In genomic region chr1:155109387-155110350, GRCm38 (mm10) we compare ENCODE assay signal across 8 mouse cellular contexts. TPM values are rescaled to one million over a fixed set of nuclear protein-coding genes. Genes with fewer than 3 reads are reported as not detected.
DNase-seq lines count a peak whose midpoint lies in the region; ATAC-seq lines count a peak whose summit lies in the region.

No protein-coding gene starts in this region.

- peak overlapping the region; percentile 33 for H3K4me2 ChIP-seq in embryonic facial prominence, embryonic 15.5 days (replicated peaks)
- peak overlapping the region; percentile 35 for H3K4me2 ChIP-seq in hindbrain, embryonic 15.5 days
- no peak overlapping the region for H3K4me2 ChIP-seq in neural tube, embryonic 13.5 days

- H3K36me3 ChIP-seq in embryonic facial prominence, embryonic 15.5 days, result no peaks in the 10 kb centered on the region
- no peaks in the 10 kb centered on the region for H3K36me3 ChIP-seq in hindbrain, embryonic 15.5 days
- no peaks in the 10 kb centered on the region for H3K36me3 ChIP-seq in neural tube, embryonic 13.5 days

- no peaks in the 10 kb centered on the region for H3K9me3 ChIP-seq in embryonic facial prominence, embryonic 15.5 days (replicated peaks)
- no peaks in the 10 kb centered on the region for H3K9me3 ChIP-seq in hindbrain, embryonic 15.5 days
- H3K9me3 ChIP-seq in neural tube, embryonic 13.5 days, result no peaks in the 10 kb centered on the region

- no peak overlapping the region for H3K9ac ChIP-seq in embryonic facial prominence, embryonic 15.5 days
- H3K9ac ChIP-seq in hindbrain, embryonic 15.5 days, result peak overlapping the region; percentile 5; the same call in 1 of the 2 replicates
- peak overlapping the region; percentile 49 for H3K9ac ChIP-seq in neural tube, embryonic 13.5 days

- ATAC-seq in embryonic facial prominence, embryonic 15.5 days (ENCODE audit: insufficient number of reproducible peaks, low FRiP score, low TSS enrichment, low read depth), result no peak
- no peak for ATAC-seq in hindbrain, embryonic 15.5 days (ENCODE audit: low FRiP score, low read depth)
- ATAC-seq in neural tube, embryonic 13.5 days (ENCODE audit: low read depth), result no peak

- DNase-seq in gastrocnemius, adult 18-20 months (ENCODE audit: low spot score), result peak; percentile 57
- DNase-seq in gastrocnemius, postnatal 10 days, result no peak
- DNase-seq in urinary bladder, adult 2 months (ENCODE audit: low spot score), result no peak
- DNase-seq in urinary bladder, adult 18-20 months (ENCODE audit: low spot score in 2 of 2), result no peak
- DNase-seq in layer of hippocampus, postnatal 14 days (ENCODE audit: low spot score in 2 of 2), result no peak

- H3K4me1 ChIP-seq in embryonic facial prominence, embryonic 15.5 days, result peaks cover 17% of the 10 kb centered on the region
- peaks cover 26% of the 10 kb centered on the region for H3K4me1 ChIP-seq in hindbrain, embryonic 15.5 days (replicated peaks)
- peaks cover 29% of the 10 kb centered on the region for H3K4me1 ChIP-seq in neural tube, embryonic 13.5 days (replicated peaks)

- H3K4me3 ChIP-seq in embryonic facial prominence, embryonic 15.5 days (replicated peaks), result peak overlapping the region; percentile 1; the same call in 1 of the 2 replicates
- H3K4me3 ChIP-seq in hindbrain, embryonic 15.5 days, result no peak overlapping the region
- no peak overlapping the region for H3K4me3 ChIP-seq in neural tube, embryonic 13.5 days

- H3K27ac ChIP-seq in embryonic facial prominence, embryonic 15.5 days (replicated peaks), result peak overlapping the region; percentile 19; the same call in 1 of the 2 replicates
- peak overlapping the region; percentile 60 for H3K27ac ChIP-seq in hindbrain, embryonic 15.5 days (replicated peaks)
- peak overlapping the region; percentile 59 for H3K27ac ChIP-seq in neural tube, embryonic 13.5 days (replicated peaks)

- 11% methylated on average over 18 of the region's 18 CpGs for WGBS in embryonic facial prominence, embryonic 15.5 days
- 25% methylated on average over 18 of the region's 18 CpGs for WGBS in hindbrain, embryonic 15.5 days
- WGBS in neural tube, embryonic 13.5 days, result 26% methylated on average over 18 of the region's 18 CpGs

- H3K27me3 ChIP-seq in embryonic facial prominence, embryonic 15.5 days, result no peaks in the 10 kb centered on the region
- H3K27me3 ChIP-seq in hindbrain, embryonic 15.5 days, result no peaks in the 10 kb centered on the region
- H3K27me3 ChIP-seq in neural tube, embryonic 13.5 days, result no peaks in the 10 kb centered on the region

RNA-seq across cellular contexts. Expression of gene Ier5, which starts 10.2 kb away (rescaled TPM):
- total RNA-seq in gastrocnemius, adult 18-20 months (2021), result 10 to 100 TPM in 1 of 2 experiments, 1 to 10 TPM in 1; 4.7 to 19.4 TPM
- 1 to 10 TPM; 5.8 to 9.1 TPM for total RNA-seq in gastrocnemius, postnatal 10 days (2021)
- polyA plus RNA-seq in embryonic facial prominence, embryonic 15.5 days (2015; fragmentation: Nextera tagmentation; extraction: Ambion mirVana), result 10.4 and 10.8 TPM in 2 replicates
- 7.8 and 9.7 TPM in 2 replicates for polyA plus RNA-seq in hindbrain, embryonic 15.5 days (2015; fragmentation: Nextera tagmentation; extraction: Ambion mirVana)
- 7.5 and 7.9 TPM in 2 replicates for polyA plus RNA-seq in neural tube, embryonic 13.5 days (2015; fragmentation: Nextera tagmentation; extraction: Ambion mirVana)
- 29.7 and 40.7 TPM in 2 replicates for polyA plus RNA-seq in urinary bladder, adult 2 months (2012; rRNA removed)
- total RNA-seq in layer of hippocampus, postnatal 14 days (2021), result 10 to 100 TPM; 17.9 to 19.8 TPM

RNA-seq across cellular contexts. Expression of gene Mr1, which starts 36.9 kb away (rescaled TPM):
- total RNA-seq in gastrocnemius, adult 18-20 months (2021), result 10 to 100 TPM; 13.8 to 14.8 TPM
- 1 to 10 TPM; 6.3 to 9.0 TPM for total RNA-seq in gastrocnemius, postnatal 10 days (2021)
- polyA plus RNA-seq in embryonic facial prominence, embryonic 15.5 days (2015; fragmentation: Nextera tagmentation; extraction: Ambion mirVana), result 9.5 and 11.3 TPM in 2 replicates
- 1.7 and 1.9 TPM in 2 replicates for polyA plus RNA-seq in hindbrain, embryonic 15.5 days (2015; fragmentation: Nextera tagmentation; extraction: Ambion mirVana)
- polyA plus RNA-seq in neural tube, embryonic 13.5 days (2015; fragmentation: Nextera tagmentation; extraction: Ambion mirVana), result 1.3 TPM in 2 replicates
- polyA plus RNA-seq in urinary bladder, adult 2 months (2012; rRNA removed), result 24.0 and 31.2 TPM in 2 replicates
- 1 to 10 TPM; 3.3 to 4.1 TPM for total RNA-seq in layer of hippocampus, postnatal 14 days (2021)

RNA-seq across cellular contexts. Expression of gene Stx6, which starts 48.8 kb away (rescaled TPM):
- 10 to 100 TPM; 11.8 to 13.0 TPM for total RNA-seq in gastrocnemius, adult 18-20 months (2021)
- 10 to 100 TPM; 26.8 to 27.4 TPM for total RNA-seq in gastrocnemius, postnatal 10 days (2021)
- polyA plus RNA-seq in embryonic facial prominence, embryonic 15.5 days (2015; fragmentation: Nextera tagmentation; extraction: Ambion mirVana), result 76.0 and 86.5 TPM in 2 replicates
- 102 and 106 TPM in 2 replicates for polyA plus RNA-seq in hindbrain, embryonic 15.5 days (2015; fragmentation: Nextera tagmentation; extraction: Ambion mirVana)
- polyA plus RNA-seq in neural tube, embryonic 13.5 days (2015; fragmentation: Nextera tagmentation; extraction: Ambion mirVana), result 106 and 121 TPM in 2 replicates
- 42.4 and 45.9 TPM in 2 replicates for polyA plus RNA-seq in urinary bladder, adult 2 months (2012; rRNA removed)
- 10 to 100 TPM; 88.3 to 88.6 TPM for total RNA-seq in layer of hippocampus, postnatal 14 days (2021)
